Mouse (Mus musculus) myocyte (in vitro differentiated cells): Measurements from ENCODE around the gene Gm49380. TPM values are rescaled to one million over a fixed set of nuclear protein-coding genes. Genes with fewer than 3 reads are reported as not detected.

Source experiments
- H3K27me3 ChIP-seq: one replicate; pipeline ENCODE4 v1.6.1; 2011; ENCODE audit not compliant: control insufficient read depth, insufficient read depth, insufficient read length
- H3K36me3 ChIP-seq: one replicate; pipeline ENCODE4 v1.6.1; 2011; ENCODE audit not compliant: control insufficient read depth, insufficient read depth
- H3K4me2 ChIP-seq: one replicate; pipeline ENCODE4 v1.6.1; 2011; ENCODE audit warnings: low read depth, control low read depth
- H3K4me3 ChIP-seq: one replicate; pipeline ENCODE4 v1.5.1; 2011; ENCODE audit warnings: mild to moderate bottlenecking, control low read depth, moderate library complexity
- H3K79me2 ChIP-seq: one replicate; pipeline ENCODE4 v1.6.1; 2011; ENCODE audit not compliant: control insufficient read depth, insufficient read depth
- H3ac ChIP-seq: one replicate; pipeline ENCODE4 v1.6.1; 2011; ENCODE audit not compliant: control insufficient read depth, insufficient read length
- CEBPB ChIP-seq: IDR thresholded peaks from 2 replicates; pipeline ENCODE4 v1.6.1; 2011; ENCODE audit warnings: mild to moderate bottlenecking, moderate library complexity; ENCODE audit not compliant: poor library complexity, insufficient read depth, severe bottlenecking
- E2F4 ChIP-seq: IDR thresholded peaks from one replicate; pipeline ENCODE4 v1.6.1; 2011; ENCODE audit warnings: mild to moderate bottlenecking, control low read depth, moderate library complexity; ENCODE audit not compliant: insufficient read depth
- MAX ChIP-seq: IDR thresholded peaks from one replicate; pipeline ENCODE4 v1.6.1; 2011; ENCODE audit warnings: low read depth, mild to moderate bottlenecking, control low read depth
- MYOD1 ChIP-seq, 3 experiments: IDR thresholded peaks; one replicate each; pipeline ENCODE4 v1.6.1; 2011; ENCODE audit warnings: control low read depth in 2 of 3, low read depth in 2 of 3, mild to moderate bottlenecking in 2 of 3, moderate library complexity in 1 of 3; ENCODE audit not compliant: insufficient read length in 2 of 3, control insufficient read depth in 1 of 3
- MYOG ChIP-seq, 3 experiments: IDR thresholded peaks; one replicate each; pipeline ENCODE4 v1.6.1; 2011; ENCODE audit warnings: control low read depth in 2 of 3, low read depth in 2 of 3, mild to moderate bottlenecking in 2 of 3; ENCODE audit not compliant: insufficient read length in 2 of 3, control insufficient read depth in 1 of 3, insufficient read depth in 1 of 3
- POLR2A ChIP-seq: IDR thresholded peaks from one replicate; pipeline ENCODE4 v1.6.1; 2011; ENCODE audit warnings: low read depth, mild to moderate bottlenecking, control low read depth, moderate library complexity; ENCODE audit not compliant: insufficient read length
- POLR2AphosphoS2 ChIP-seq: IDR thresholded peaks from one replicate; pipeline ENCODE4 v1.6.1; 2011; ENCODE audit warnings: low read depth, control low read depth; ENCODE audit not compliant: insufficient read length
- REST ChIP-seq: IDR thresholded peaks from one replicate; pipeline ENCODE4 v1.6.1; 2011; ENCODE audit warnings: mild to moderate bottlenecking, control low read depth, moderate library complexity; ENCODE audit not compliant: insufficient read depth, insufficient read length
- SRF ChIP-seq: IDR thresholded peaks from one replicate; pipeline ENCODE4 v1.6.1; 2011; ENCODE audit warnings: low read depth; ENCODE audit not compliant: control insufficient read depth, insufficient read length
- TCF12 ChIP-seq: IDR thresholded peaks from one replicate; pipeline ENCODE4 v1.6.1; 2011; ENCODE audit warnings: mild to moderate bottlenecking, control low read depth; ENCODE audit not compliant: poor library complexity, insufficient read depth, severe bottlenecking
- TCF3 ChIP-seq: IDR thresholded peaks from one replicate; pipeline ENCODE4 v1.6.1; 2011; ENCODE audit warnings: low read depth, control low read depth; ENCODE audit not compliant: insufficient read length
- USF1 ChIP-seq: IDR thresholded peaks from one replicate; pipeline ENCODE4 v1.6.1; 2011; ENCODE audit warnings: low read depth, mild to moderate bottlenecking, control low read depth, moderate library complexity
- polyA plus RNA-seq: library from polyadenylated mRNA; unstranded; fragments of >200 nt; fragmentation: generic; extraction: Trizol; gene quantifications from one replicate; pipeline ENCODE4 v1.2.1, GENCODE M21; 2012; ENCODE audit warnings: missing spikeins

Gene Gm49380
- polyA plus RNA-seq, 1 experiment, result 0.02 TPM

GRCm38 (mm10) chr9:44031079-44031478 lies 82.2 kb downstream of the Gm49380 start:
- no peak overlapping the region for H3K4me2 ChIP-seq
- H3ac ChIP-seq, result no peak overlapping the region
- TF ChIP-seq MAX, result no peak
- TF ChIP-seq CEBPB, result no peak
- TF ChIP-seq POLR2A, result no peak
- TF ChIP-seq MYOG (IDR thresholded peaks at IDR 0.05; ENCODE audit: control insufficient read depth in 1 of 3, insufficient read depth in 1 of 3, insufficient read length in 2 of 3, low read depth in 2 of 3), result no peak
- TF ChIP-seq REST, result no peak
- no peak for TF ChIP-seq E2F4
- TF ChIP-seq USF1, result no peak
- H3K4me3 ChIP-seq, result no peak overlapping the region
- no peaks in the 10 kb centered on the region for H3K27me3 ChIP-seq
- H3K79me2 ChIP-seq, result no peaks in the 10 kb centered on the region
- no peaks in the 10 kb centered on the region for H3K36me3 ChIP-seq

DNA sequence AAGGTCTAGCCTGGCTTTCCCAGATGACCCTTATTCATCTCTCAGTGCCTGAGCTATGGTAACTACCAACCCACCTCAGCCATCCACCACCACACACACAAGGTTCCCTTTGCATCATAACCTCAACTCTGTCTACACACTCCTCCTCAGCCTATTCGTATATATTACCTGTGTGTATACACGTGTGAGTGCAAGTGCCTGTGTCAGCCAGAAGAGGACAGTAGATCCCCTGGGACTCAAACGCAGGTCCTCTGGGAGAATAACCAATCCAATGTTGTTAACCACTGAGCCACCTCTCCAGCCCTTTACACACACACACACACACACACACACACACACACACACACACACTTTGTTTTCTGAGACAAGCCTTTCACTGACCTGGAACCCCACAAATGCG lies 82.7 kb downstream of the Gm49380 start:
- no peak overlapping the region for H3K4me3 ChIP-seq
- no peaks in the 10 kb centered on the region for H3K27me3 ChIP-seq
- H3K36me3 ChIP-seq, result no peaks in the 10 kb centered on the region
- TF ChIP-seq POLR2AphosphoS2 (no peak), E2F4 (no peak), REST (no peak), CEBPB (no peak), MYOD1 (IDR thresholded peaks at IDR 0.05; ENCODE audit: control insufficient read depth in 1 of 3, insufficient read length in 2 of 3, low read depth in 2 of 3) (no peak), TCF3 (no peak), MYOG (IDR thresholded peaks at IDR 0.05; ENCODE audit: control insufficient read depth in 1 of 3, insufficient read depth in 1 of 3, insufficient read length in 2 of 3, low read depth in 2 of 3) (no peak), MAX (no peak), POLR2A (no peak), TCF12 (no peak), SRF (no peak)
- no peak overlapping the region for H3K4me2 ChIP-seq
- H3K79me2 ChIP-seq, result no peaks in the 10 kb centered on the region
- no peak overlapping the region for H3ac ChIP-seq

DNA sequence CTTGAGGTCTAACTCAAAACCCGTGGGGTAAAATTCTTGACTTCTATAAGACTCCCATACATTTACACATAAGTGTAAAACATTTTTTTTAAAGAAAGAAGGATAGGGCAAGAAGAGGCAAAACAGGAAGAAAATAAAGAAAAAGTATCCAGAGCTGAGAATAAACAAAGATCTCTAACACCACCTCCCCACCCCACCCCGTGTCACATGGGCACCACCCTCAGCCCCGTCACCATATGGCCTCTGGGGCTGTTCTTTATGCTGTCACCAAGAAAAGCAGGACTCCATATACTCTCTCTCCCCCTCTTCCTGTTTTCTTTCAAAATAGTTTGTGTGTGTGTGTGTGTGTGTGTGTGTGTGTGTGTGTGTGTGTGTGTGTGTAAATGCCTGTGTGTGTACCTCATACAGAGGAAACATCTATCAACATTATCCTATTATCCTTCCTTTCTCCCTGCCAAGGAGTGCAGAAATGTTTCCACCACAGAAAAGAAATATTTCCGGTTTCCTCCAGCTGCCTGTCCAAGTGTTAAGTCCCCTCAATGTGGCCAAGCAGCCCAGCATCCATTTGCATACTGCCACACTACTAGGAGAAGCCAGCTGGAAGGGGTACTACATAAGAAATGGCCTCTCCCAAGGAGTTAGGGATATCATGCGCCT lies 83.6 kb downstream of the Gm49380 start:
- Histone ChIP-seq H3K79me2 (no peaks in the 10 kb centered on the region), H3K4me2 (no peak overlapping the region), H3K36me3 (no peaks in the 10 kb centered on the region), H3ac (no peak overlapping the region), H3K4me3 (no peak overlapping the region), H3K27me3 (no peaks in the 10 kb centered on the region)
- TF ChIP-seq E2F4, result no peak
- TF ChIP-seq REST, result no peak
- TF ChIP-seq USF1, result no peak
- TF ChIP-seq MYOG (IDR thresholded peaks at IDR 0.05; ENCODE audit: control insufficient read depth in 1 of 3, insufficient read depth in 1 of 3, insufficient read length in 2 of 3, low read depth in 2 of 3), result no peak
- TF ChIP-seq SRF, result no peak
- no peak for TF ChIP-seq MAX
- no peak for TF ChIP-seq CEBPB
- no peak for TF ChIP-seq POLR2A
- no peak for TF ChIP-seq POLR2AphosphoS2
- no peak for TF ChIP-seq TCF3
- TF ChIP-seq MYOD1 (IDR thresholded peaks at IDR 0.05; ENCODE audit: control insufficient read depth in 1 of 3, insufficient read length in 2 of 3, low read depth in 2 of 3), result no peak
- TF ChIP-seq TCF12, result no peak

- Histone ChIP-seq H3K36me3 (no peaks in the 10 kb centered on the region), H3ac (no peak overlapping the region), H3K4me2 (no peak overlapping the region), H3K27me3 (no peaks in the 10 kb centered on the region), H3K79me2 (no peaks in the 10 kb centered on the region), H3K4me3 (no peak overlapping the region)
- TF ChIP-seq REST, result no peak
- TF ChIP-seq TCF3, result no peak
- no peak for TF ChIP-seq CEBPB
- no peak for TF ChIP-seq USF1
- TF ChIP-seq POLR2AphosphoS2, result no peak
- TF ChIP-seq SRF, result no peak
- no peak for TF ChIP-seq POLR2A
- no peak for TF ChIP-seq E2F4
- TF ChIP-seq MAX, result no peak
- no peak for TF ChIP-seq MYOG (IDR thresholded peaks at IDR 0.05; ENCODE audit: control insufficient read depth in 1 of 3, insufficient read depth in 1 of 3, insufficient read length in 2 of 3, low read depth in 2 of 3)
- no peak for TF ChIP-seq TCF12
- no peak for TF ChIP-seq MYOD1 (IDR thresholded peaks at IDR 0.05; ENCODE audit: control insufficient read depth in 1 of 3, insufficient read length in 2 of 3, low read depth in 2 of 3)
Observed at GRCm38 (mm10) chr9:44024096-44024495, 89.2 kb downstream of the Gm49380 start.

GRCm38 (mm10) chr9:44022100-44022847 lies 91.0 kb downstream of the Gm49380 start:
- TF ChIP-seq SRF, result no peak
- TF ChIP-seq E2F4, result no peak
- no peak for TF ChIP-seq USF1
- no peak for TF ChIP-seq TCF3
- no peak for TF ChIP-seq MYOG (IDR thresholded peaks at IDR 0.05; ENCODE audit: control insufficient read depth in 1 of 3, insufficient read depth in 1 of 3, insufficient read length in 2 of 3, low read depth in 2 of 3)
- TF ChIP-seq POLR2AphosphoS2, result no peak
- TF ChIP-seq MAX, result no peak
- no peak for TF ChIP-seq MYOD1 (IDR thresholded peaks at IDR 0.05; ENCODE audit: control insufficient read depth in 1 of 3, insufficient read length in 2 of 3, low read depth in 2 of 3)
- no peak for TF ChIP-seq CEBPB
- TF ChIP-seq REST, result no peak
- no peak for TF ChIP-seq POLR2A
- no peak for TF ChIP-seq TCF12
- no peak overlapping the region for H3K4me3 ChIP-seq
- H3K79me2 ChIP-seq, result no peaks in the 10 kb centered on the region
- no peaks in the 10 kb centered on the region for H3K27me3 ChIP-seq
- H3K4me2 ChIP-seq, result no peak overlapping the region
- no peaks in the 10 kb centered on the region for H3K36me3 ChIP-seq
- no peak overlapping the region for H3ac ChIP-seq
